Mouse (Mus musculus): Measurements from ENCODE around the gene Ccdc107.
A peak's percentile ranks its signal among the peaks of the same experiment; 100 is the strongest.
"Not testable (repeated sequence)": the region's sequence is repeated elsewhere in the genome, so short reads cannot be mapped to it uniquely, and the experiment has no call there.

The Ccdc107 gene

GRCm38 (mm10) chr4:43492821-43493185 lies at the start of gene Ccdc107:
Gene Ccdc107, plus strand, starts transcription at chr4:43492900.
- peak; percentile 98 for DNase-seq

- no peak for DNase-seq
Observed at GRCm38 (mm10) chr4:43443511-43443910, 49.2 kb upstream of the Ccdc107 start.

DNA sequence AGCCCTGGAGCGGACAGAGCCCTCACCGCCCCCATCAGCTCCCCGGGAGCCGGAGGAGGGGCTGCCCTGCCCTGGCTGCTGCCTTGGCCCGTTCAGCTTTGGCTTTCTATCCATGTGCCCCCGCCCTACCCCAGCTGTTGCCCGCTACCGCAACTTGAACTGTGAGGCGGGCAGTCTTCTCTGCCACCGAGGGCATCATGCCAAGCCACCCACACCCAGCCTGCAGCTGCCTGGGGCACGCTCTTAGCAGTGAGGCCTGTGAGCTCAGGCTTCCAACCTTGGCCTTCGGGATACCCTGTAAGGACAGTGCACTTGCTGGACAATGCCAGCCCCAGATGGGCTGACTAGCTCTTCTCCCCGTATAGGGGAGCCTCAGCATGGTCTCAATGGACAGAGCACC lies 45.4 kb upstream of the Ccdc107 start:
- DNase-seq, result no peak

- no peak for DNase-seq
Observed at GRCm38 (mm10) chr4:43448554-43448953, 44.1 kb upstream of the Ccdc107 start.

DNA sequence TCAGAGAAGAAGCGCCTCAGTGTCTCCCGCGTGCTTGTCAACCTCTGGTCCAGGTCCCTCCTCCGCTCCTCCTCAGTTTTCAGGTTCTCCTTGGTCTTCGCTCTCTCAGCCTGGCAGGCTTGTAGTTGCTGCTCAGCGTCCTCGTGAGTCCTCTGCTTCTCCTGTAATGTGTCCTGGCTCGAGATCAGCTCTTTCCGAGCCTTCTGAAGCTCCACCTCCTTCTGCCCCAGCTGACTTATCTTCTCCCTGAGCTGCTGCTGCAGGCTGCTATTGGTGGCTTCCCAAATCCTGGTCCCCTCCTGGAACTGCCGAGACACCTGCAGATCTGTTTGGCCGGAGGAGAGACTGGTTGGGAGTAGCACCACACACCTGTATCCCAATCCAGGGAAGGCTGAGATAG lies 40.4 kb upstream of the Ccdc107 start:
- no peak for DNase-seq

DNA sequence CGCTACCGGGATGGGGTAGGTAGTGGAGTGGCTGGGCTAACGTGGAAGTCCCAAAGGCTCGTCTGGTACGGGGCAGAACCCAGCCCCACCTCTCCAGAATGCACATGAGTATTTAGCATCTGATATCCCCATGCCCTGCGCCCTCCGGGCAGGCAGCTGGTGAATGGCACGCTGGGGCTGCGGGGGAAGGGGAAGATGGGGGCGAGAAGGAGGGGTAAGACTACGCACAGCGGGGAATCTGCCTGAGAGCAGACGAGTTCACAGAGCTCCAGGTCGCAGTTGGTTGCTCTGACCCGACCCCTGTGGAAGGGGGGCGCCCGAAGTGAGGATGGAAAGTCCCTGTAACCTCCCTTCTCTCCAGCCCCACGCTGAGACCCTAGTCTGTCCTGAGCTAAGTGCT lies 39.3 kb upstream of the Ccdc107 start:
- DNase-seq, result no peak

DNA sequence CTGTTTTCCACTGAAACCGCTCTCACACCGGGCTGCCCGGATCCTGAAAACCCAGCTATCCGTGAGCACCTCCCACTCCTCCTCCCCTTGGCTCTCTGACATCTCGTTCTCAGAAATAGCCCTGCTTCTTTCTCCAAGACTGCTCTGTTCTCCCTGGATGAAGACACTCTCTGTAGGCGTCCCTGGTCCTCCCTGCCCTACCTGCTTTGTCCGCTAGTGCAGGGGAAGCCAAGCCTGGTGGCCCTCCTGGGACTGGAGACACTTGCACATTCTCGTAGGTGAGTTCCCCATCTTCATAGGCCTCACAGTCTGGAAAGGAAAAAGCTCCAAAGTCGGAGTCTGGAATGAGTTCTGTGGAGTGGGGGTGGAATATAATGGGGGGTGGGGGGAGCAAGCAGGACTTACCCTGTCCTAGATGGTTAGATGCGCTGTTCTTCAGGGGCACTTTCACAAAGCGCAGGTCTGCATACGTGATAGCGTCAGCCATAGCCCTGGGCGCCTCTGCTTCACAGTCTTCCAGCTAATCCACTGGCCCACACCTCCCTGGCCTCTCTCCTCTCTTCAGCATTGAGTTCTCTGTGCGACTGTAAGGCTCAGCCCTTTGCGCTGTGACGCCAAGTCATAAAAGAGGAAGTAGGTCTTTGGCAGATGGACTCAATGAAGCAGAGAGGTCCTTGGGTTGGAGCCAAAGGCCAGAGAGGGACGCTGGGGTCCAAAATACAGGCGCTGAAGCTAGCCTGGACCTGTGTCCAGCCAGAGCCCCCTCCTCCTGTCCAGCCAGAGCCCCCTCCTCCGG lies 38.5 kb upstream of the Ccdc107 start, which contains the start of gene Cd72:
TSS of gene Cd72 (minus strand) at position 588 of the 796 bp plus-strand sequence.
- DNase-seq, result no peak

DNA sequence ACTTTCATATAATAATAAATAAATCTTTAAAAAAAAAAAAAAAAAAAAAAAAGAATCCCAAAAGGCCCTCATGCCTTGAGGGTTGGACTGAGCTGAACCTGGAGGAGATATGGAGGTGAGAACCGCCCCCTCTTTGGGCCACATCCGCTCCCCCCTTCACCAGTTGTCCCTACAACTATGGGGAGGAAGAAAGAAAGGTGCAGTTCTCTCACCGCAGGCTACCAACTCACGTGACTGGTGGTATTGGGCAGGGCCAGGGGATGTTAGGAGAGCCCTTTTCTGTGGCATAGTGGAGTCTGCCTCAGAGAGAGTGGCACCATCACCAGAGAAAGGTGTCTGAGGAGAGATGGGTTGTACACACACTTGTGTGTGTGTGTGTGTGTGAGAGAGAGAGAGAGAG lies 36.2 kb upstream of the Ccdc107 start:
- DNase-seq, result no peak

- DNase-seq, result no peak
Observed at GRCm38 (mm10) chr4:43457124-43457523, 35.6 kb upstream of the Ccdc107 start.

DNA sequence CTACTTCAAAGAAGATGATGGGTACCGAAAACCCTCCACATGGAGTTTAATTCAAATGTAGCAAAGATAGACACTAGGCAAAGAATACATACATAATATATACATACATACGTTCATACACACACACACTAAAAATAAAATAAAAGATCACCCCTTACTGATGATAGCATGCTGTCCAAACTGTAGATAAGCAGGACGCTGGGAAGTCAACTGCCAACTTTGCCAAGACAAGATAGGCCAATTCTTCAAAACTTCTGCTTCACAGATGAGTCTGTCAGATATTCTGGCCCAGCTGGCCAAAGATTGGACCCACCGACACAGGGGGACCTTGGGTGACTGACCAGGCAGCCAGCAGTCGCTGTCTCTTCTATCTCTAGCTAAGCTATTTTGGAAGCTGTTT lies 29.6 kb upstream of the Ccdc107 start:
- no peak for DNase-seq

- no peak for DNase-seq
Observed at GRCm38 (mm10) chr4:43465935-43466334, 26.8 kb upstream of the Ccdc107 start.

- DNase-seq, result no peak
Observed at GRCm38 (mm10) chr4:43466872-43467271, 25.8 kb upstream of the Ccdc107 start.

- DNase-seq, result no peak
Observed at GRCm38 (mm10) chr4:43470301-43470700, 22.4 kb upstream of the Ccdc107 start.

DNA sequence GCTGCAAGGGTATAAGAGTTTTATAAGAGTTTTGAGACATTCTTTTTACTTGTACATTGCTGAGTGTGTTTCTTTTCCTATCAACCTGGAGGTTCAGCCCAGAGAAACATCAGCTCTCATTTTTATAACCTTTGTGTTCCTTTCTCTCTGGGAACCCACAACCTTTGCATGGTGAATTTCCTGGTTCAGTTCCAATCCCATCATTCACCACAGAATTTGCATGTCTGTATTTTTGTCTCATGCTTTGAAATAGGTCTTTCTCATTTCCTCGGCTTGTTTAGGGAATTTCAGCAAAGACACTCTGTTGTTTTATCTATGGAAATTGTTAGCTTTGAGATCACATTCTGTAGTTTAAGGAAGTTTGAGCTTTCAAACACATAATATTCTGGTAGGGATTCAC lies 19.1 kb upstream of the Ccdc107 start:
- no peak for DNase-seq

GRCm38 (mm10) chr4:43476604-43477003 lies 16.1 kb upstream of the Ccdc107 start:
- DNase-seq, result no peak

- DNase-seq, result peak; percentile 92
Observed at GRCm38 (mm10) chr4:43477857-43478533, 14.7 kb upstream of the Ccdc107 start.

GRCm38 (mm10) chr4:43478534-43478858 lies 14.2 kb upstream of the Ccdc107 start:
- no peak for DNase-seq

GRCm38 (mm10) chr4:43478906-43479832 lies 13.5 kb upstream of the Ccdc107 start:
- DNase-seq, result no peak

GRCm38 (mm10) chr4:43480985-43481384 lies 11.7 kb upstream of the Ccdc107 start:
- no peak for DNase-seq

- DNase-seq, result no peak
Observed at GRCm38 (mm10) chr4:43481894-43482456, 10.7 kb upstream of the Ccdc107 start.

DNA sequence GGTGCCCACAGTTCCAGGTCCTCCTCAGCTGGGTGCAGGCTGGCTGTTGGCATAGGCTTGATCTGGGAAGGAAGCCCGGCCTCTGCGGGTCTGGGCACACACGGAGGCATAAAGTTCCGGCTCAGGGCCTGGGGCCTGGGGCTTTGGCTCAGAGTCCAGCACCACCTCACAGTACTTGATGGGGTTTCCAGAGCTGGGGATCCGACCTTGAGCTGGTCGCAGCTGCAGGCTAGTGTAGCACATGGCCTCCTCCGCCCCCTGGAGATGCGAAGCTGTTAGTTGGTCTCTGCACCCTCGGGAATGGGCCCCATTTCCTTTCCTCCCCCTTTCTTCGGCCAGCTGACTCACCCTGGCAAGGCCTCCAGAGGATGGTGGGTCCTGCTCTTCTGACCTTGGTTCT lies 10.1 kb upstream of the Ccdc107 start:
- DNase-seq, result no peak

DNA sequence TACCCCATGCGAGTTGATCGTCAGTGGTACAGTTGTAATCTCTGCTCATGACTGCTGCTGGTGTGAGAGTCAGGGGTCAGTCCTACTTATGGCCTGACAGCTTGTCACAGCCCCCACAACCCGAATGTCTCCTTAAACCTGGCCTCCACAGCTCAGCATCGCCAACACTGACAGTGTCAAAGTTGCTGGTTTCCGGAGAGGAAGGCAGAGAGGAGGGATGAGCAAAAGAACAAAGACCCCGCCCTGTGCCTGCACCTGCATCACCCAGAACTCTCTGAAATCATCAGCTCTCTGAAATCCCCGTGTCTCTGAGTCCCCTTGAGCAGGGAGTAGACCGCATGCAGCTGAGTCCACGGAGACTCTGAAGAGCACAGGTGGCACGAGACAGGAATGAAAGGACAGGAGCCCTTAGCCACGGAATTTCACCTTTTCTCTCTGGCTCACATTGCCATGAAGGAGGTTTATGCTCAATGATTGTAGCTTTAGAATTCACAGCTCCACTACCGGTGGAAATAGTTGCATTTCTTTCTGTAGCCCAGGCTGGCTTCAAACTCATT lies 9.1 kb upstream of the Ccdc107 start, which contains the start of gene Sit1:
TSS of gene Sit1 (minus strand) at position 200 of the 557 bp plus-strand sequence.
- no peak for DNase-seq

DNA sequence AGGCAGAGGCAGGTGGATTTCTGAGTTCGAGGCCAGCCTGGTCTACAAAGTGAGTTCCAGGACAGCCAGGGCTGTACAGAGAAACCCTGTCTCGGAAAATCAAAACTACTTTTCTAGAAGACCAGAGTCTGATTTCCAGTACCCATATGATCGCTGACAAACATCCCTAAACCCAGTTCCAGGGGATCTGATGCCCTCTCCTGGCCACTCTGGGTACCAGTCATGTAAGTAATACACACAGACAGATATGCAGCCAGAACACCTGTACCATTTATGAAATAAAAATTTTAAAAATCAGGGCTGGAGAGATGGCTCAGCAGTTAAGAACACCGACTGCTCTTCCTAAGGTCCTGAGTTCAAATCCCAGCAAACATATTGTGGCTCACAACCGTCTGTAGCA lies 7.0 kb upstream of the Ccdc107 start:
- not testable (repeated sequence) for DNase-seq
